Mouse (Mus musculus): ENCODE measurements around the gene Sctr. TPM values are rescaled to one million over a fixed set of nuclear protein-coding genes. Genes with fewer than 3 reads are reported as not detected.
A peak's percentile ranks its signal among the peaks of the same experiment; 100 is the strongest.
"Not testable (repeated sequence)": the region's sequence is repeated elsewhere in the genome, so short reads cannot be mapped to it uniquely, and the experiment has no call there.

Sctr gene
- polyA plus RNA-seq, 1 experiment from 2014 or later, result not detected

DNA sequence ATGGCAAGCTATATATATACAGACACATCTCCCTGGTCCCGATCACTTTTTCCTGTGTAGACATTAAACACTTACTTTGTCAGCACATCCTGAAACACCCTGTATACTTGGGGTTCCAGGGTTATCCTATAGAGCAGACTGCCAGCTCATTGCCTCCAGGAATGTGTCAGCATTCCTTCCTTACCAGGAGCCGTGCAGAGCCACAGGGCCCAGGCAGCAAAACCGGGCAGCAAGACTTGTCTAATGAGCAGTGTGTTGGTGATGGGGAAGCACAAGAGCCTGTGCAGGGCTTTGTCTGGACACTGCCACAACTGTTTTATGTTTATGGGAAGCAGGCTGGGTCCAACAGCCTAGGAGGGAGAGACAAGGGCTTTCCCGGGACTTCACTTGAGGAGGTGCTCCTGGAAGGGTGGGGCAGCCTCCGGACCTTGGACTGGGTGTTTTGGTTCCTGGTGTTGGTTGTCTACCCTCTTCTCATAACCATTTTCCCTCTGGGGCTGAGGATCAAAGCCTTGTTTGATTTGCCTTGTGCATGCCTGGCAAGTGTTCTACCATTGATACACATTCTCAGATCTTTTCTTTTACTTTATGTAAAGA lies 77.3 kb downstream of the Sctr start:
- peaks cover 14% of the 10 kb centered on the region for H3K4me1 ChIP-seq (replicated peaks)
- no peaks in the 10 kb centered on the region for H3K9me3 ChIP-seq (replicated peaks)
- H3K27me3 ChIP-seq, result no peaks in the 10 kb centered on the region
- H3K9ac ChIP-seq, result no peak overlapping the region
- H3K27ac ChIP-seq (replicated peaks), result 0 out of 2 replicates have a peak overlapping the region, but pooled peaks have one; percentile 6
- 50% methylated on average over 5 of the region's 5 CpGs for WGBS (ENCODE audit: insufficient replicate concordance)
- no peak overlapping the region for H3K4me2 ChIP-seq
- no peak overlapping the region for H3K4me3 ChIP-seq (replicated peaks)
- no peaks in the 10 kb centered on the region for H3K36me3 ChIP-seq (replicated peaks)
- no peak; the same call in 1 of the 2 replicates for ATAC-seq (ENCODE audit: insufficient read depth)

DNA sequence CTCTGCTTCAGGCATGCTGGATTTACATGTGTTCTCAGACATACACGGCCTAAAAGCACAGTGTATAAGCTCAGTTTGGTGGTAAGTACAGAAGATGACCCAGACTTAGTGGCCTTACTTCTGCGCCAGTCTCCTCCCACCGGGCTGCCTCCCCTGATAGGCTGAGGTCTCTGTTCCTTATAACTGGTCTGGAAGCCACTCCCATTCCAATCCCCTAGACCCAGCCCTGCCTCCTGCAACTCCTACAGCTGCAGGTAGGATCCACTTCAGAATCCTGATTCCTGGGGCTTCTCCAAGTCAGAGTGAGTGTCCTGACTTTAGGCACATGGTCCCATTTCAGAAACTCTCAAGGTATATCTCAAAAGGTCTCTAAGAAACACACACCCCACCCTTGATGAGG lies 79.0 kb downstream of the Sctr start:
- Histone ChIP-seq H3K9ac (no peak overlapping the region), H3K27me3 (no peaks in the 10 kb centered on the region), H3K4me1 (replicated peaks) (peaks cover 14% of the 10 kb centered on the region), H3K36me3 (replicated peaks) (no peaks in the 10 kb centered on the region), H3K4me2 (no peak overlapping the region), H3K27ac (replicated peaks) (no peak overlapping the region), H3K9me3 (replicated peaks) (no peaks in the 10 kb centered on the region), H3K4me3 (replicated peaks) (no peak overlapping the region)
- WGBS (ENCODE audit: insufficient replicate concordance), result 48% methylated on average over 3 of the region's 3 CpGs
- no peak for ATAC-seq (ENCODE audit: insufficient read depth)

DNA sequence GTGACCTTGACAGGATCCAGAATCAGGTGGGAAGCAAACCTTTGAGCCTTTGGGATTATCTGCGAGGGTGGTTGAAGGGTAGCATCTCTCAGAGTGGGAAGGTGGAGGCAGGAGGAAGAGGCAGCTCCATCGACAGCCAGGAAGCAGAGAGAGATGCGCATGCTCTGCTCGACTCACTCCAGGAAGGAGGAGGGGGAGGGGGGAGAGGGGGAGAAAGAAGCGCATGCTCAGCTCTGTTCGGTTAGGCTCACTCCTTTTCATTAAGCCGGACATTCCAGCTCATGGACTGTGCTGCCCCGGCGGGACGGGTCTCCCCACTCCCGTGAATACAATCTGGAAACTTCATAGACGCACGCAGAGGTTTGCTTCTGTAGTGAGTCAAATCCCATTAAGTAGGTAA lies 80.0 kb downstream of the Sctr start:
- Histone ChIP-seq H3K9me3 (replicated peaks) (no peaks in the 10 kb centered on the region), H3K4me1 (replicated peaks) (peaks cover 14% of the 10 kb centered on the region), H3K4me2 (no peak overlapping the region), H3K4me3 (replicated peaks) (no peak overlapping the region), H3K27ac (replicated peaks) (no peak overlapping the region), H3K9ac (no peak overlapping the region), H3K36me3 (replicated peaks) (no peaks in the 10 kb centered on the region), H3K27me3 (no peaks in the 10 kb centered on the region)
- 61% methylated on average over 13 of the region's 13 CpGs for WGBS (ENCODE audit: insufficient replicate concordance)
- no peak for ATAC-seq (ENCODE audit: insufficient read depth)

DNA sequence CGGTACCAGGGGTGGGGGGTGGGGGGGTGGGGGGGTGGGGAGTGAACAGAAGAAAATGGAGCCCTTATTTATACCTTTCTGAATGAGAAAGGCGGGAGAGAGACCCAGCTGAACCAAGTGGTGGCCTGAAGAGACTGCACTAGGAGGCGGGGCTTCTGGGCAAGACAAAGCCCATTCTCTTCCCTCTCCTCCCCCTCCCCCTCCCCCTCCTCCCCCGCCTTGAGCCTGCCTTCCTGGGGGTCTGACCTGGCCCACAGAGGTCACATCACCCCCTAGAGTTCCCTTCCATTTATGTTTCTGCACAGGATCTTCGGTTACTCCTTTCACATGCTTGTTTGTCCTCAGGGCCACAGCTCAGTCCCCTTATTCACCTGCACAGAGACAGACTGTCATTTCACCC lies 82.5 kb downstream of the Sctr start:
- no peaks in the 10 kb centered on the region for H3K27me3 ChIP-seq
- H3K4me3 ChIP-seq (replicated peaks), result no peak overlapping the region
- H3K9me3 ChIP-seq (replicated peaks), result no peaks in the 10 kb centered on the region
- no peak overlapping the region for H3K4me2 ChIP-seq
- no peak for ATAC-seq (ENCODE audit: insufficient read depth)
- WGBS (ENCODE audit: insufficient replicate concordance), result 26% methylated on average over 5 of the region's 5 CpGs
- no peak overlapping the region for H3K9ac ChIP-seq
- H3K36me3 ChIP-seq (replicated peaks), result no peaks in the 10 kb centered on the region
- no peak overlapping the region for H3K27ac ChIP-seq (replicated peaks)
- H3K4me1 ChIP-seq (replicated peaks), result no peaks in the 10 kb centered on the region

DNA sequence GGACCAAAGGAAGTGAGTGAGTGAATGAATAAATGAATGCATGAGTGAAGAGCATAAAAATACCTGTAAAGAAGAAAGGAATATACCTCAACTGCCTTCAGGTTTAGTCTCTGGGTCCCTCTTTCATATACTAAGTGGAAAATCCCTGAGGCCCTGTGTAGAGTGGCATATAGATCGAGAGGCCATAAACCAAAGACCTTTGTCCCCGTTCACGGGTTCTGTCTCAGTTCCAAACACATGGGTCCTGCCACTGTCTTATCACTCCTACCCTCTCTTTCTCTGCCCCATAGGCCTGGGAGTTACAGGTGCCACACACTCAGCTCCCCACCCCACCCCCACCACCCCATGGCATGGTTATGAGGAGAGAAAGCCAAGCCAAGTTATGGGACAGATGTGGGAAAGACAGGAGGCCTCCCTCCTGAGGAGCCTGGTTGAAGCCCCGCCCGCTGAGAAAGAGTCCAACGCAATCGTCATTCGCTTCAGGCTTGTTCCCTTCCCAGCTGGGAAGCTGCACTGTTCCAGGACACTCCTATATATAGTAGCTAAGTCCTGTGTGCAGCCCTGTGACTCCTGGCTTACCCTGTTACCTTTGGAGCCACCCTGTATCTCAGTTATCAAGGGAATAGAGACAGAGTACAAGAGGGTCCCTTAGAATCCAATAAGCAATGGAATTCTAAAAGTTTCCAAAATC lies 84.3 kb downstream of the Sctr start:
- H3K9me3 ChIP-seq (replicated peaks), result no peaks in the 10 kb centered on the region
- H3K4me2 ChIP-seq, result no peak overlapping the region
- H3K9ac ChIP-seq, result no peak overlapping the region
- H3K4me3 ChIP-seq (replicated peaks), result no peak overlapping the region
- H3K4me1 ChIP-seq (replicated peaks), result 0 out of 2 replicates have a peak, but pooled peaks cover 2% of the 10 kb centered on the region
- H3K27me3 ChIP-seq, result no peaks in the 10 kb centered on the region
- no peaks in the 10 kb centered on the region for H3K36me3 ChIP-seq (replicated peaks)
- WGBS (ENCODE audit: insufficient replicate concordance), result 71% methylated on average over 8 of the region's 8 CpGs
- no peak for ATAC-seq (ENCODE audit: insufficient read depth)
- no peak overlapping the region for H3K27ac ChIP-seq (replicated peaks)

DNA sequence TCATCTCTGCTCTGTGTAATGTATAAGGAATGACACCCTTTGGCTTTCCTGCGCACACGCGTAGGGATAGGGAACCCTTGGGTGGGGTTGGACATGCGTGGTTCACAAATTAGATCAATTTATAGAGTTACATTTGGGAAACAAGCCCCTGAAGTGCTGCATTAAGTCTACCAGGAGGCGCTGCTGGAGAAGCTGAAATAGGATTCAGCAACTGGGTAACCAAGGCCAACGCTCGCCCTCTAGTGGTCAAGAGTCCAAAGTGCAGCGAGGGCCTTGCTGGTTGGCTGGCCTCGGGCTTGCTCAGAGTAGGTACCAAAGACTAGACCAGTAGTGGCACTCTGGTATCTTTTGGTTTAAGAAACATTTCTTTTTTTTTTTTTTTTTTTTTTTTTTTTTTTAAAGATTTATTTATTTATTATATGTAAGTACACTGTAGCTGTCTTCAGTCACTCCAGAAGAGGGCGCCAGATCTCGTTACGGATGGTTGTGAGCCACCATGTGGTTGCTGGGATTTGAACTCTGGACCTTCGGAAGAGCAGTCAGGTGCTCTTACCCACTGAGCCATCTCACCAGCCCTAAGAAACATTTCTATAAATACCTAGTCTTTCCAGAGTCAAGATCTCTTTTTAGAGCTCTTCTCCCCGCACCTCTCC lies 86.9 kb downstream of the Sctr start:
- ATAC-seq (ENCODE audit: insufficient read depth); H3K9ac ChIP-seq; H3K9me3 ChIP-seq (replicated peaks); H3K4me1 ChIP-seq (replicated peaks); H3K36me3 ChIP-seq (replicated peaks); H3K27me3 ChIP-seq; H3K27ac ChIP-seq (replicated peaks); H3K4me3 ChIP-seq (replicated peaks); H3K4me2 ChIP-seq: not testable (repeated sequence)
- 44% methylated on average over 11 of the region's 14 CpGs for WGBS (ENCODE audit: insufficient replicate concordance)

DNA sequence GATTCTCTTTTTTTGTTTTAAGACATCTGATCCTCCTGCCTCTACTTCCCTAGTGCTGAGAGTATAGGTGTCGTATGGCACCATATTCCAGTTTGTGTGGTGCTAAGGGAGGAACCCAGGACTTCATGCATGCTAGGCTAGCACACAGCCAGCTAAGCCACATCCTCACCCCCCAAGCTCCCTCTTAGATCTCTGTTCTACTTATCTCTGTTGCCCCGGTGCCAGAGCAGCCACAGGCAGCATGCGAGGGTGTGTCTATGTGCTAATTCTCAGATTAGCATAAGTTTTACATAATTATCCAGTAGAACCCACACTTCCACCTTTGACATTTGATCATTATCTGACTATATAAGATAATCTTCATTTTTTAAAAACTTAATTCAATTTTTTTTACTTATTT lies 88.2 kb downstream of the Sctr start:
- H3K9me3 ChIP-seq (replicated peaks), result no peaks in the 10 kb centered on the region
- 21% methylated on average over 3 of the region's 3 CpGs for WGBS (ENCODE audit: insufficient replicate concordance)
- no peaks in the 10 kb centered on the region for H3K27me3 ChIP-seq
- no peak overlapping the region for H3K4me3 ChIP-seq (replicated peaks)
- no peak overlapping the region for H3K4me2 ChIP-seq
- H3K9ac ChIP-seq, result no peak overlapping the region
- H3K36me3 ChIP-seq (replicated peaks), result no peaks in the 10 kb centered on the region
- H3K27ac ChIP-seq (replicated peaks), result no peak overlapping the region
- no peak for ATAC-seq (ENCODE audit: insufficient read depth)
- 0 out of 2 replicates have a peak, but pooled peaks cover 9% of the 10 kb centered on the region for H3K4me1 ChIP-seq (replicated peaks)

DNA sequence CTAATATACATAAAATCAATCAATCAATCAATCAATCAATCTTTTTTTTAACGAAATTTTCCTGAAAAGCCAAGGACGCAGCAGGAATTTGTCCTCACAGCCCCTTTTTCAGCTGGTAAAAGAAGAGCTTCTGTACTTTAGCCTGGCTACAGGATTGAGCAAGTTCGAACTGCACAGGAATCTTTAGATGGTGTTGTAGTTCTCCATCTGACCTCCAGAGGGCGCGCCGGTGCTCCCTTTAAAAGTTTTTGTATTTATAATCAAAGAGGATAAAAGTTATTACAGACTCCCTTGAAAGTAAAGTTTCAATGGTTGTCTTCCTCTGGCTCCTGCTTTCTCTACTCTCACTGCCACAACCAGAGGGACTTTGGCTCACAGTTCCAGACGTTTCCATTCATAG lies 91.6 kb downstream of the Sctr start:
- Histone ChIP-seq H3K4me3 (replicated peaks) (no peak overlapping the region), H3K9ac (no peak overlapping the region), H3K27ac (replicated peaks) (no peak overlapping the region), H3K27me3 (no peaks in the 10 kb centered on the region), H3K36me3 (replicated peaks) (no peaks in the 10 kb centered on the region), H3K9me3 (replicated peaks) (no peaks in the 10 kb centered on the region), H3K4me2 (no peak overlapping the region), H3K4me1 (replicated peaks) (0 out of 2 replicates have a peak, but pooled peaks cover 9% of the 10 kb centered on the region)
- no peak for ATAC-seq (ENCODE audit: insufficient read depth)
- WGBS (ENCODE audit: insufficient replicate concordance), result 9% methylated on average over 7 of the region's 7 CpGs

DNA sequence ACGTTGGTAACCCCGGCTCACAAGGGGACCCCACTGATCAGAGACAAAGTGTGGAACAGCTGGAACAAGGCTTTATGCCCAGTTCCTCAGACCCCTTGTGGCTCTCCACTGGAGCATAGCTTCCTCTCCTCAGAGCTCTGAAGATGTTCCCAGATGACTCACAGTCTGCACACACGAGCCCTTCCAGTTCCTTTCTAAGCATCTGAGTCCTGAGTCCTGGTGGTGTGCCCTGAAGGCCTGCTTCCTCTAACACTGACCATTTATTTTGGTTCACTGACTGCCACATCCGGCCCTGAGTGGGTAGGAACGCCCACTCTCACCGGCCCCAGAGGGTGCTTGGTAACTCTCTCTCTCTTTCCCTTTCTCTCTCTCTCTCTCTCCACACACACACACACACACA lies 92.8 kb downstream of the Sctr start:
- WGBS (ENCODE audit: insufficient replicate concordance), result 33% methylated on average over 6 of the region's 6 CpGs
- H3K36me3 ChIP-seq (replicated peaks), result no peaks in the 10 kb centered on the region
- H3K4me2 ChIP-seq, result no peak overlapping the region
- H3K27ac ChIP-seq (replicated peaks), result no peak overlapping the region
- H3K9ac ChIP-seq, result no peak overlapping the region
- H3K4me3 ChIP-seq (replicated peaks), result no peak overlapping the region
- ATAC-seq (ENCODE audit: insufficient read depth), result peak; percentile 41; the same call in 1 of the 2 replicates
- 0 out of 2 replicates have a peak, but pooled peaks cover 9% of the 10 kb centered on the region for H3K4me1 ChIP-seq (replicated peaks)
- H3K9me3 ChIP-seq (replicated peaks), result no peaks in the 10 kb centered on the region
- no peaks in the 10 kb centered on the region for H3K27me3 ChIP-seq

DNA sequence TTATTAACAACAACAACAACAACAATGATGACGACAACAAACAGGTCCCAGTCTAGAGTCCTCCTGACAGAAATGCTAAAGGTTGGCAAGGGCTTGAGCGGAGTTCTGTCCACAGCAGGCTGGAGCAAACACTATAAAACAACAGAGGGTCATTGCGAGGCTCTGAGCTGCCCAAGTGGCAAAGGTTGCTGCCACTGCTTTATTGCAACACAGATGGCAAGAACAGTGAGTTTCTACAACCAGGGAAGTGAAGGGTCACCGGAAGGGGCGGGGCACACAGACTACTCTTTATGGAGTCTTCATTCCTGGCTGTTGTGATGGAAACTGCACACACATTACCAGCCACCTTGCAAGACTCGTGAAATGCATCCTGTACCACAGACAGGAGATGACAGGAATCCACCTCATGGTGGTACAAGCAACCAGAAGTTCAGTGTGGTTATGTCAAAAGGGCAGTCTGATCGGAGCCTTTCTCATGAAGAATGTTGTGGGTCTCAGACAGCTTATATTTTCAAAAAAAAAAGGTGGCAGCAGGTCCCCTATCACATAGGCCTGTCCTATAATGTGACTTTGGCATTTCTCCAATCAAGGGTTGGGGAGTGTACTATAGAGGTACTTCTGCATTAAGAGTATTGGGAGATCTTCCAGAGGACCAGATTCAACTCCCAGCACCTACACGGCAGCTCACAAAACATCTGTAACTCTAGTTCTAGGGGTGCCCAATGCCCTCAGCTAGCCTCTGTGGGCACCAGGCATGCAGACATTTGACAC lies 93.9 kb downstream of the Sctr start:
- no peak overlapping the region for H3K9ac ChIP-seq
- peak overlapping the region; percentile 29; the same call in 1 of the 2 replicates for H3K27ac ChIP-seq (replicated peaks)
- ATAC-seq (ENCODE audit: insufficient read depth), result no peak
- no peaks in the 10 kb centered on the region for H3K9me3 ChIP-seq (replicated peaks)
- H3K4me1 ChIP-seq (replicated peaks), result 0 out of 2 replicates have a peak, but pooled peaks cover 6% of the 10 kb centered on the region
- 59% methylated on average over 8 of the region's 8 CpGs for WGBS (ENCODE audit: insufficient replicate concordance)
- no peak overlapping the region for H3K4me3 ChIP-seq (replicated peaks)
- no peaks in the 10 kb centered on the region for H3K27me3 ChIP-seq
- H3K4me2 ChIP-seq, result no peak overlapping the region
- no peaks in the 10 kb centered on the region for H3K36me3 ChIP-seq (replicated peaks)

DNA sequence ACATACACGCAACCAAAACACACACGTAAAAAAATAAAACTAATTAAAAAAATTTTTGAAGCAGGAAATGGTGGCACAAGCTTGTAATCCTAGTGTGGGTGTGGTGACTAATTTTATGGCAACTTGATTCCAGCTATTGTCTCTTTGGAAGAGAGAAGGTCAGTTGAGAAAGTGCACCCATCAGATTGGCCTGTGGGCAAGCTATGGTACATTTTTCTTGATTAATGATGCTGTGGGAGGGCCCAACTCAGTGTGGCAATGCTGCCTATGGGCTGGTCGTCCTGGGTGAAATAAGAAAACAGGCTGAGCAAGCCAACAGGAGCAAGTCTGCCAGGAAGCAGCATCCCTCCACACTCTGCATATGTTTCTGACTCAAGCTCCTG lies 94.5 kb downstream of the Sctr start:
- 56% methylated on average over 3 of the region's 3 CpGs for WGBS (ENCODE audit: insufficient replicate concordance)

More for the DNA sequence above, 94.5 kb downstream of the Sctr start:
- Histone ChIP-seq H3K27me3 (no peaks in the 10 kb centered on the region), H3K36me3 (replicated peaks) (no peaks in the 10 kb centered on the region), H3K4me1 (replicated peaks) (0 out of 2 replicates have a peak, but pooled peaks cover 6% of the 10 kb centered on the region), H3K4me2 (no peak overlapping the region), H3K4me3 (replicated peaks) (no peak overlapping the region), H3K9ac (no peak overlapping the region), H3K27ac (replicated peaks) (no peak overlapping the region), H3K9me3 (replicated peaks) (no peaks in the 10 kb centered on the region)
- ATAC-seq (ENCODE audit: insufficient read depth), result no peak

All from liver, embryonic 15.5 days (tissue).